Mouse (Mus musculus) stomach, embryonic 14.5 days (tissue): Measurements from ENCODE around the gene Tprn. TPM values are rescaled to one million over a fixed set of nuclear protein-coding genes. Genes with fewer than 3 reads are reported as not detected.

Source experiments
- ATAC-seq: fragments of 200-750 bp; cut with Nextera tagmentation; 2 replicates; pipeline ENCODE4 v1.8.0; 2017; ENCODE audit warnings: low read depth, moderate TSS enrichment; ENCODE audit not compliant: insufficient number of reproducible peaks, insufficient read depth, low FRiP score
- H3K27ac ChIP-seq: fragments of 300-500 bp; sonication (generic); 2 replicates; pipeline ENCODE4 v1.5.1; 2014; ENCODE audit warnings: mild to moderate bottlenecking, low read length, moderate library complexity, mixed read lengths
- H3K27me3 ChIP-seq: fragments of 300-500 bp; sonication (generic); 2 replicates; pipeline ENCODE4 v1.6.1; 2014; ENCODE audit warnings: low read length, control low read depth, mixed read lengths; ENCODE audit not compliant: control insufficient read depth, insufficient read depth
- H3K36me3 ChIP-seq: fragments of 300-500 bp; sonication (generic); 2 replicates; pipeline ENCODE4 v1.6.1; 2014; ENCODE audit warnings: mild to moderate bottlenecking, control low read depth, low read length, moderate library complexity, mixed read lengths; ENCODE audit not compliant: control insufficient read depth, insufficient read depth
- H3K4me1 ChIP-seq: fragments of 300-500 bp; sonication (generic); 2 replicates; pipeline ENCODE4 v1.6.1; 2014; ENCODE audit warnings: low read length, control low read depth, mixed read lengths; ENCODE audit not compliant: control insufficient read depth, insufficient read depth
- H3K4me2 ChIP-seq: fragments of 300-500 bp; sonication (generic); replicated peaks from 2 replicates; pipeline ENCODE4 v1.6.1; 2014; ENCODE audit warnings: low read depth, low read length, control low read depth
- H3K4me3 ChIP-seq: fragments of 300-500 bp; sonication (generic); 2 replicates; pipeline ENCODE4 v1.5.1; 2014; ENCODE audit warnings: low read depth, low read length, control low read depth
- H3K9ac ChIP-seq: fragments of 300-500 bp; sonication (generic); replicated peaks from 2 replicates; pipeline ENCODE4 v1.6.1; 2014; ENCODE audit warnings: low read depth, mild to moderate bottlenecking, control low read depth, low read length, moderate library complexity, mixed read lengths
- H3K9me3 ChIP-seq: fragments of 300-500 bp; sonication (generic); 2 replicates; pipeline ENCODE4 v1.6.1; 2016; ENCODE audit warnings: low read depth, low read length, control low read depth; ENCODE audit not compliant: control insufficient read depth
- WGBS: fragments of 180-500 bp; shearing (Covaris S2); extraction: QIAGEN DNeasy Blood & Tissue Kit; methylation state at CpG from one replicate; pipeline ENCODE4 v1.1.7; 2014; 5-methylcytosine and 5-hydroxymethylcytosine counted together
- polyA plus RNA-seq: library from polyadenylated mRNA; unstranded; fragments of >200 nt; fragmentation: Nextera tagmentation; extraction: Ambion mirVana; gene quantifications from 2 replicates; pipeline ENCODE4 v1.2.1, GENCODE M21; 2014

Gene Tprn
- polyA plus RNA-seq, 1 experiment from 2014 or later, result 6.2 TPM

DNA sequence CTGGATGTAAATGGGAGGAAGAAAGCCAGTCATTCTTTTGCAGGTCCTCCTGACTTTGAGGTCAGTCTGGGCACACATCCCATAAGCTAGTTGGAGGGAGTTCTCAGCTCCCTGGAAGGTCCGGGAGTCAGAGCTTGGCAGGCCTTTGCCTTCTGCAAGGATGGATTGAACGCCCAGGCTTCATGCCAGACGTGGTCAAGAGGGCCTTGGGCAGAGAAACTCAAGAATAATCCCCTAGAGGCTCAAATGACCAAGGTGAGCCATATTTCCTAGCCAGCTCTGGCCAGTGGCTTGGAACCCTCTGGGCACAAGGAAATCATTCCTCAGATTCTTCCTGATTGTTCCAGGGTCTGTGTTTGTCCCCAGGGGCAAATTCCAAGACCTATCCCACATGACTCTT lies 2.4 kb downstream of the Tprn start:
- peaks cover 9% of the 10 kb centered on the region; the same call in 1 of the 2 replicates for H3K4me1 ChIP-seq
- no peak for ATAC-seq
- H3K9me3 ChIP-seq, result no peaks in the 10 kb centered on the region
- H3K9ac ChIP-seq, result no peak overlapping the region
- no peak overlapping the region for H3K27ac ChIP-seq
- 0 out of 2 replicates have a peak overlapping the region, but pooled peaks have one; percentile 10 for H3K4me2 ChIP-seq
- no peaks in the 10 kb centered on the region; the same call in none of the 2 replicates for H3K27me3 ChIP-seq
- WGBS, result 70% methylated on average over 3 of the region's 3 CpGs
- no peak overlapping the region for H3K4me3 ChIP-seq
- peaks cover 2% of the 10 kb centered on the region; the same call in 1 of the 2 replicates for H3K36me3 ChIP-seq

DNA sequence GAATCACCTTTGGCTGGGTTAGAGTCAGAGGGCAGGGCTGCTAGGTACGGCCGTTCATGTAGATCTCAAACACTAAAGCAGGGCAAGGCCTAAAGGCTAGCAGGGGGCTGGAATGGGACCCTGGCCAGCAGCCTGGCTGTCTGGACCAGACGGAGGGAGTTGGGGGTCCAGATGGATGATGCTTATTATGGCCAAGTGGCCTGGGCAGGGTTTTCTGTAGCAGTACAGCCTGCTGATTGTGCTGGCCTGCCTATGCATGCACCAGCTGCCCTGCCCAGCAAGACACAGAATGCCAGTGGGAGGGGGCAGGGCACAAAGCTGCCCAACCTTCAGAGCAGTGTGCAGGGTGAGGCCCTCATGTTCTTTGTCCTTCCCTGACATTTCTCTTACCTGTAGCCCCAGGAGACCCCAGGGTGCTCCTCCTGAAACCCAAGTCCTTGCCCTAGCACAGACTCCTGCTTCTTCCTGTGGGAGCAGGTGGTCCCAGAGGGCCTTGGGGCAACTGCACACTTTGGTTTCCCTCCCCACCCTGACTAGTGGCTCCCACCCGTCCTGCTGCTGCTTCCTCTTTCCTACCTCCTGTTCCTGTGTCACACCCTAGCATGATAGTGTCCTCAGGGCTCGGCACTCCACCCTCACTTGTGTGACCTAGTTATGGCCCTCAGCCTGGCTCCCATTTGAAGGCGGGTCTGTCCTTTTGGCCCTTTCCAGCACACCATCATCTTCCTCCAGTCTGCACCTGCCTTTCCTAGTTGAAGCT lies 3.7 kb downstream of the Tprn start:
- Histone ChIP-seq H3K27ac (peak overlapping the region; percentile 18; the same call in 1 of the 2 replicates), H3K4me3 (no peak overlapping the region), H3K4me2 (peak overlapping the region; percentile 24; the same call in 1 of the 2 replicates), H3K9ac (no peak overlapping the region; the same call in 1 of the 2 replicates), H3K36me3 (peaks cover 13% of the 10 kb centered on the region; the same call in 1 of the 2 replicates), H3K4me1 (peaks cover 12% of the 10 kb centered on the region; the same call in 1 of the 2 replicates), H3K27me3 (no peaks in the 10 kb centered on the region; the same call in none of the 2 replicates), H3K9me3 (no peaks in the 10 kb centered on the region)
- 57% methylated on average over 6 of the region's 6 CpGs for WGBS
- no peak for ATAC-seq

DNA sequence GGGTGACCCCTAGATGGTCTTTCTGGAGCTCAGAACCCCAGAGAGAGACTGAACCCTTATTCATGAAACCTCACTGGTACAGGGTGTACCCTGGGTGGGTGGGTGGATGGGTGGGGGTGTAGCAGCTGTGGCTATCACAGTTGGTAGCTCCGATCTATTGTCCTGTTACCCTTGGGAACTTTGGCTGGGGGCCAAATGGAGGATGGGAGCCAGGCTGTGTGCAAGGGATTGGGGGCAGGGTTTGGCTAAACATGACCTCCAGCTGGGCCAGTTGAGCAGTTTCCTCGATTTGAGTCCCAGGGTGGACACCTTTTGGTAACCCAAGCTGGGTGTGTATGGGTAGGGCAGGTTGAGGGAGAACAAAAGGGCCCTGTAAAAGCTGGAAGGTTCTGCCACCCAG lies 4.3 kb downstream of the Tprn start:
- peaks cover 13% of the 10 kb centered on the region; the same call in 1 of the 2 replicates for H3K36me3 ChIP-seq
- WGBS, result 33% methylated on average over 2 of the region's 2 CpGs
- no peaks in the 10 kb centered on the region; the same call in none of the 2 replicates for H3K27me3 ChIP-seq
- no peak overlapping the region; the same call in 1 of the 2 replicates for H3K9ac ChIP-seq
- H3K4me2 ChIP-seq, result peak overlapping the region; percentile 24; the same call in 1 of the 2 replicates
- ATAC-seq, result no peak
- H3K9me3 ChIP-seq, result no peaks in the 10 kb centered on the region
- no peak overlapping the region for H3K4me3 ChIP-seq
- peaks cover 17% of the 10 kb centered on the region; the same call in 1 of the 2 replicates for H3K4me1 ChIP-seq
- peak overlapping the region; percentile 18; the same call in 1 of the 2 replicates for H3K27ac ChIP-seq

DNA sequence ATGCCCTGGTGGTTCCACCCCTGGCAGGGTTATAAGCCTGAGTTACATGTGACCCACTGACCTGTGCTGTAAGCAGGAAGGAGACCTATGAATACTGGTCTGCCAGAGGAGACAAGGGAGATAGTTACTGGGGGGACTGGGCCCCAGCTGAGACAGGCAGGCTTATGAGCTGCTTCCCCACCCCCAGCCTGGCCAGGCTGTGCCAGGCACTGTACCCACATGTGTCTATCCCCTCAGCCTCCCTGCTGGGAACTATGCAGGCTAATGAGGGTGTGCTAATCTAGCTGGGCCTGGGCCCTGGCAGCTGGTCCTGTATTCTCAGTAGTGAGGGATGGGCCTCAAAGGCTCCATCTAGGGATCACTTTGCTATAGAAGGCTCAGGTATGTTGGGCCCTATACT lies 4.8 kb downstream of the Tprn start:
- no peak overlapping the region; the same call in 1 of the 2 replicates for H3K27ac ChIP-seq
- ATAC-seq, result no peak
- no peaks in the 10 kb centered on the region for H3K9me3 ChIP-seq
- H3K36me3 ChIP-seq, result peaks cover 13% of the 10 kb centered on the region; the same call in 1 of the 2 replicates
- no peak overlapping the region for H3K9ac ChIP-seq
- no peak overlapping the region for H3K4me3 ChIP-seq
- no peak overlapping the region for H3K4me2 ChIP-seq
- no peaks in the 10 kb centered on the region; the same call in none of the 2 replicates for H3K27me3 ChIP-seq
- peaks cover 17% of the 10 kb centered on the region; the same call in 1 of the 2 replicates for H3K4me1 ChIP-seq

DNA sequence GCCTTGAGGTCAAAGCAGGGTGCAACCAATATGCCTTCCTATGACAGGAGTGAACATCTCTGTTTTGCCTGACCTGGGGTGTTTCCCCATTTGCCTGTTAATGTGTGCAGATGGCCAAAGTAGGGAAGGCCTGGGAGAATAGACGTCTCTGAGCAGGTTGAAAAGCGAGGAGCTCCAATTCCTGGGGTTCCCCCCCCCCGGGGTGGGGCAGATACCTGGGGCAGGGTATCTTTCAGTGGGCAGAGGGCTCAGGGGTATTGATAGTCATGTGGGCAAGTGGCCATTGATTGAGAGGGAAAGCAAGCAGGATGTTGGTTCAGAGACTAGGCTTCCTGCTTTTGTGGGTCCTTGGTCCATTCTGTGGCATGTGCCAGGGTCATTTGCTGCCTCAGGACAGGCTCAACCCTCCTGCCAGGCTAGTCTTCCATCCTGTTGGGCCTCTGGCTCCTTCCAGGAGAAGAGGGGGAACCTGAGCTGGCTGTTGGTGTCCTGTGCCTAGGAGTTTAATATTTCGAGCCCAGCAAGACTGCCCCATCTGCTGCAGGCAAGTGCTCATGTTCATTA lies 5.4 kb downstream of the Tprn start:
- 75% methylated on average over 4 of the region's 4 CpGs for WGBS
- H3K36me3 ChIP-seq, result peaks cover 13% of the 10 kb centered on the region; the same call in 1 of the 2 replicates
- H3K9me3 ChIP-seq, result no peaks in the 10 kb centered on the region
- no peak for ATAC-seq
- no peak overlapping the region for H3K4me3 ChIP-seq
- H3K4me1 ChIP-seq, result peaks cover 17% of the 10 kb centered on the region; the same call in 1 of the 2 replicates
- no peak overlapping the region for H3K27ac ChIP-seq
- H3K27me3 ChIP-seq, result no peaks in the 10 kb centered on the region; the same call in none of the 2 replicates
- H3K4me2 ChIP-seq, result no peak overlapping the region
- H3K9ac ChIP-seq, result no peak overlapping the region

DNA sequence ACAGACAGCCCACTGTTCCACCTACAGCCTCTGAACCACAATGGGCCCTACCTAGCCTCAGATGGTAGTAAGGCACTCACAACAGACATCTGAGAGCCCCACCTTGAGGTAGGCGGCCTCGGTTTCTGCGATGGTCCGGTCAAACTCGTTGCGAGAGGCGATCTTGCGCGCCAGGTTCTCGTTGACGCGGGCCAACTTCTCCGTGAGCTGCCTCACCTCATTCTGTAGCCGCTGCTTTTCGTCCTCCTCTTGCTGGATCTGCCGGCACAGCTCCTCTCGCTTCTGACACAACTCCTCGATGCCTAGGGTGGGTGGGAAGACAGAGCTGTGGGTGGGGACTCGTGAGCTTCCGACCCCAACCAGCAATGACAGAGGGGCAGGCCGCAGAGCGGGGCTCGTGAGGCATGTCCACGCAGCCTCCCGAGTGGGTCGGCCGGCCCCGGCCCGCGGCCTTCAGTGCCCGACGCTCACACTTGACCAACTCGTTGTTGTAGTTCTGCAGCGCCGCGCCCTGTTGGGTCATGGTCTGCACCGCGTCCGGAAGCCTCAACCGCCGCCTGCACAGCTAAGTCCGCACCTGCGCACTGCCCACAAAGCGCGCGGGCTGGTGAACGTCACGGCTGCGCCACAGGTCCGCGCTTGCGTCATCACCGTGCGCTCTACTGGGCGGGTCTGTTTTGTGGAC lies 9.6 kb downstream of the Tprn start, which contains the start of the genes Ssna1 and Anapc2:
Gene Ssna1, minus strand, starts transcription at position 612 of the 685 bp plus-strand sequence.
Gene Anapc2, plus strand, starts transcription at position 652 of the 685 bp plus-strand sequence.
- 1% methylated on average over 52 of the region's 55 CpGs for WGBS
- H3K36me3 ChIP-seq, result peaks cover 44% of the 10 kb centered on the region

DNA sequence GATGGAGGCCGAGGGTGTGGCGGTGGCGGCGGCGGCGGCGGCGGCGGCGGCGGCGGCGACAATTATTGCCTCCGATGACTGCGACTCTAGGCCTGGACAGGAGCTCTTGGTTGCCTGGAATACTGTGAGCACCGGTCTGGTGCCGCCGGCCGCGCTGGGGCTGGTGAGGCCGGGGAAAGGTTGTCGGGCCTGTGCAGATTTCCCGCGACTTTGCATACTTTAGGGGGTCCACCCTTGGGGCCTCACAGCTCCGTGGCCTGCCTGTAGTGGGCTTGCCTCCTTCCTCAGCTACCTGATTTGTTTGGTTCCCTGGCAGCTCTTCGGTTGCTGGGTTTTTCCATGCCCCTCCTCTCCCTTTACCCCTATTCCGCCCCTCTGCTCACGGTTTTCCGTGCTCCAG lies 10.1 kb downstream of the Tprn start:
- H3K9me3 ChIP-seq, result no peaks in the 10 kb centered on the region
- peak; percentile 51; the same call in 1 of the 2 replicates for ATAC-seq
- WGBS, result under 1% methylated on average over 28 of the region's 29 CpGs
- H3K27ac ChIP-seq, result peak overlapping the region; percentile 17; the same call in 1 of the 2 replicates
- H3K4me3 ChIP-seq, result peak overlapping the region; percentile 75
- peak overlapping the region; percentile 82 for H3K9ac ChIP-seq
- peaks cover 16% of the 10 kb centered on the region; the same call in 1 of the 2 replicates for H3K4me1 ChIP-seq
- H3K4me2 ChIP-seq, result peak overlapping the region; percentile 95
- H3K36me3 ChIP-seq, result peaks cover 50% of the 10 kb centered on the region
- no peaks in the 10 kb centered on the region for H3K27me3 ChIP-seq

More for the DNA sequence above, 9.6 kb downstream of the Tprn start, which contains the start of the genes Ssna1 and Anapc2:
- Histone ChIP-seq H3K9me3 (no peaks in the 10 kb centered on the region), H3K4me3 (peak within 1 kb of the TSS; percentile 75), H3K9ac (peak within 1 kb of the TSS; percentile 82), H3K27ac (peak within 1 kb of the TSS; percentile 82), H3K4me2 (peak within 1 kb of the TSS; percentile 95), H3K27me3 (no peaks in the 10 kb centered on the region), H3K4me1 (peaks cover 16% of the 10 kb centered on the region; the same call in 1 of the 2 replicates)
- ATAC-seq, result peak; percentile 96
